Mouse (Mus musculus) small intestine, adult 2 months (tissue): ENCODE measurements around the gene Ankrd33.

Experiments
- CTCF ChIP-seq: fragments of 200-500 bp; IDR thresholded peaks from 2 replicates; pipeline ENCODE4 v1.5.1; 2012; ENCODE audit warnings: low read depth, mild to moderate bottlenecking, control low read depth, inconsistent platforms, low read length, moderate library complexity, mixed read lengths; ENCODE audit not compliant: insufficient replicate concordance, insufficient read length; ENCODE audit errors: extremely low read depth
- POLR2A ChIP-seq: fragments of 200-500 bp; IDR thresholded peaks from 2 replicates; pipeline ENCODE4 v1.6.1; 2012; ENCODE audit warnings: low read depth, mild to moderate bottlenecking, control low read depth, inconsistent platforms, low read length, moderate library complexity

- no peak for TF ChIP-seq POLR2A
- peak; percentile 34; the same call in 1 of the 2 replicates for TF ChIP-seq CTCF
Observed at GRCm38 (mm10) chr15:101118399-101119125, 3.0 kb downstream of the Ankrd33 start.
